Mouse (Mus musculus): ENCODE data around the gene Olfr516. TPM values are rescaled to one million over a fixed set of nuclear protein-coding genes. Genes with fewer than 3 reads are reported as not detected.
A peak's percentile ranks its signal among the peaks of the same experiment; 100 is the strongest.
"Not testable (repeated sequence)": the region's sequence is repeated elsewhere in the genome, so short reads cannot be mapped to it uniquely, and the experiment has no call there.

Gene Olfr516
- polyA plus RNA-seq (2014; fragmentation: Nextera tagmentation; extraction: Ambion mirVana): not detected in 2 replicates

DNA sequence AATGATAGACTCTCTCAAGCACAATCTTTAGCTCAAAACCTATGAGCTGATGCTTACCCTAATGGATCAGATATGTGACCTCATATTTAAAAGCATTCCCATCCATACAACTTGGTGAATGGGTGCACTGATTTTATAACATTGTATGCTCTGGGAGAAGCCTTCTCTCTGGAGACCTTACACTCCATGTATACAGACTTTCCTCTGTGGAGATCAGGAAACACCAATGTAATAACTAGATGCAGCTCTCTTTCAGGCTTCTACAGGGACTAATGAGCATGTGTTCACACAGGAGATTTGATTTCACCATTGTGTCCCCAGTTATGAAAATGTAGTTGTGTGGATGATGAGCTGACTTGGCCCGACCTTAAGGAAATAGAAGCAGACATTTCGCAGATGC, at the start of gene Olfr516:
TSS of gene Olfr516 (minus strand) at position 101 of the 400 bp plus-strand sequence.
- Histone ChIP-seq H3K27ac (ENCODE audit: low read depth, low read length) (no peak within 1 kb of the TSS), H3K4me3 (ENCODE audit: low read depth, low read length) (no peak within 1 kb of the TSS), H3K9me3 (replicated peaks; ENCODE audit: control insufficient read depth, low read length) (no peaks in the 10 kb centered on the region), H3K27me3 (replicated peaks; ENCODE audit: control insufficient read depth, insufficient read depth, low read length) (no peaks in the 10 kb centered on the region), H3K4me1 (ENCODE audit: control insufficient read depth, insufficient read depth, low read length) (no peaks in the 10 kb centered on the region), H3K36me3 (ENCODE audit: control insufficient read depth, insufficient read depth, low read length) (no peaks in the 10 kb centered on the region), H3K9ac (ENCODE audit: low read length) (no peak within 1 kb of the TSS), H3K4me2 (ENCODE audit: low read length) (no peak within 1 kb of the TSS)
- DNase-seq (ENCODE audit: low spot score) (no peak), ATAC-seq (no peak)
- 96% methylated on average over 2 of the region's 2 CpGs for WGBS

DNA sequence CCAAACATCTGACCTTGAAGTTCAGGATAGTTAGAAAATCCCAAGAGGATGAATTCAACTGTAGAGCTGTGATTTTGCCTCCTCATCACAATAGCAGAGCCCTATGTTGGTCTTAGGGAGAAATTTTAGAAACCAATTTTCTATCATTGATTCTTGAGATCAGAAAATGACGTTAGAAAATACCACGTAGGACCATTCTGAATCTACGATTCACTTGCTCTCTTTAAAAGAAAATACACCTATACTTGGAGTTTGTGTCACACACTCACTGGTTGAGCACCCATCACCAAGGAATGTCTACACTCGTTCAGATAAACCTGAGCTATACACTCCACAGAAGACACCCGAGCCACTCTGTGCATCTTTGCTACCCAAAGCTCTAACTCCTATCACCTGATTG, 44.0 kb upstream of the Olfr516 start, which contains the start of gene Olfr519:
TSS of gene Olfr519 (minus strand) at position 101 of the 400 bp plus-strand sequence.
- Histone ChIP-seq H3K4me2 (ENCODE audit: low read length) (no peak within 1 kb of the TSS), H3K4me1 (ENCODE audit: control insufficient read depth, insufficient read depth, low read length) (no peaks in the 10 kb centered on the region), H3K9ac (ENCODE audit: low read length) (no peak within 1 kb of the TSS), H3K27ac (ENCODE audit: low read depth, low read length) (no peak within 1 kb of the TSS), H3K27me3 (replicated peaks; ENCODE audit: control insufficient read depth, insufficient read depth, low read length) (no peaks in the 10 kb centered on the region), H3K4me3 (ENCODE audit: low read depth, low read length) (no peak within 1 kb of the TSS), H3K36me3 (ENCODE audit: control insufficient read depth, insufficient read depth, low read length) (no peaks in the 10 kb centered on the region), H3K9me3 (replicated peaks; ENCODE audit: control insufficient read depth, low read length) (no peaks in the 10 kb centered on the region)
- WGBS: 92% methylated on average over 5 of the region's 5 CpGs
- DNase-seq (ENCODE audit: low spot score) (no peak), ATAC-seq (no peak)

DNA sequence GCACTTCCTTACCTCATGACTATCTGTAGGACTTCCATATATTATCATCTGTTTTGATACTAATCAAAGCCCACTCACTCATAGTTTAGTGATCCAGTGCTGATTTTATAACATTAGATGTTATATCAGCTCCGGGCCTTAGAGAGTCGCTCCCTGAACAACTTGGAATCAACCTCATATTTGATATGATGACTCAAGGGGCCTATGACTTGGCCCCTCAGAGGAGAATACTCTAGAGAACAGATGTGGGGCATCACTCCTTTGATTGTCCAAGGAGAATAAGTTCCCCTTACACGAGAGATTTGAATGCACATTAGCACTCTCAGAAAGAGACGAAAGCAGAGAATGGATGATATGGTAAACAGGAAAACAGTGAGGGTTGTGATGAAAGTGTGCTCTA, 34.6 kb upstream of the Olfr516 start, which contains the start of gene Olfr518:
TSS of gene Olfr518 (minus strand) at position 101 of the 400 bp plus-strand sequence.
- Histone ChIP-seq H3K27me3 (replicated peaks; ENCODE audit: control insufficient read depth, insufficient read depth, low read length) (no peaks in the 10 kb centered on the region), H3K4me2 (ENCODE audit: low read length) (no peak within 1 kb of the TSS), H3K36me3 (ENCODE audit: control insufficient read depth, insufficient read depth, low read length) (no peaks in the 10 kb centered on the region), H3K27ac (ENCODE audit: low read depth, low read length) (no peak within 1 kb of the TSS), H3K4me3 (ENCODE audit: low read depth, low read length) (no peak within 1 kb of the TSS), H3K9me3 (replicated peaks; ENCODE audit: control insufficient read depth, low read length) (no peaks in the 10 kb centered on the region), H3K4me1 (ENCODE audit: control insufficient read depth, insufficient read depth, low read length) (no peaks in the 10 kb centered on the region), H3K9ac (ENCODE audit: low read length) (no peak within 1 kb of the TSS)
- no peak for DNase-seq (ENCODE audit: low spot score)
- no peak for ATAC-seq
- 84% methylated on average over 4 of the region's 4 CpGs for WGBS

DNA sequence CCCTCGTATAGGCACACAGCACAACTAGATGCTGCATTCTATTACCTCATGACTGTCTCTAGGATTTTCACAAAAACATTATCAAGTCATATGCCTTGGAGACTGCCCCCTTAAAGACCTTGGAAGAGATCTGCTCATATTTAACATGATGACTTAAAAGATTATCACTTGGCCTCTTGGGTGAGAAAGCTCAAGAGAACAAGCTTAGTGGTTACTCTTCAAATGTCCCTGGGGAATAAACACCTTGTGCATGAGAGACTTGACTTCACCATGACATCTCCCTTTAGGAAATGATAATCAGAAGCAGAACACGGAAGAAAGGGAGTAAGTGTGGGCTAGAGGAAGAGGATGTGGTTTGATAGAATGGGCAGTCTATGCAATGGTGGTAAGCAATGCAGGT, 21.9 kb upstream of the Olfr516 start, which contains the start of gene Olfr517:
TSS of gene Olfr517 (minus strand) at position 101 of the 400 bp plus-strand sequence.
- Histone ChIP-seq H3K9ac (ENCODE audit: low read length) (no peak within 1 kb of the TSS), H3K4me3 (ENCODE audit: low read depth, low read length) (no peak within 1 kb of the TSS), H3K36me3 (ENCODE audit: control insufficient read depth, insufficient read depth, low read length) (no peaks in the 10 kb centered on the region), H3K4me2 (ENCODE audit: low read length) (no peak within 1 kb of the TSS), H3K27me3 (replicated peaks; ENCODE audit: control insufficient read depth, insufficient read depth, low read length) (no peaks in the 10 kb centered on the region), H3K27ac (ENCODE audit: low read depth, low read length) (no peak within 1 kb of the TSS), H3K4me1 (ENCODE audit: control insufficient read depth, insufficient read depth, low read length) (no peaks in the 10 kb centered on the region), H3K9me3 (replicated peaks; ENCODE audit: control insufficient read depth, low read length) (no peaks in the 10 kb centered on the region)
- WGBS: 67% methylated on average over 2 of the region's 2 CpGs
- no peak for DNase-seq (ENCODE audit: low spot score)
- no peak for ATAC-seq

DNA sequence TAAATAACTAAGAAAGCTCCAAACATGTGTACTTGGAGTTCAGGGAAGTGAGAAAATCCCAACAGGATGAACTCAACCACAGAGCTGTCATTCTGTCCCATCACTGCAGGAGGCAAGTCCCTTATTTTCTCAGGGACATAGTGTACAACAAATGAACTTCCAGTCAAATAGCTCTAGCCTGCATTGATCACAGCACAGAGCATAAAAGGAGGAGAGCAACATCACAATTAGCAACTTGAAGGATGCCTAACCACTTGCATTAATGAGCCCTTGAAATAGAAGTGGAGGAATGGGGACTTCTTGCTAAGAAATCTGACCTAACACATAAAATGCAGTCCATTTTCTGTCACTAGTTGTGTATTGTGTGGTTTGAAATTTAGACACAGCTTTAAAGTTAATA, 24.4 kb downstream of the Olfr516 start, which contains the start of gene Olfr514:
TSS of gene Olfr514 (minus strand) at position 101 of the 400 bp plus-strand sequence.
- Histone ChIP-seq H3K9ac (ENCODE audit: low read length) (no peak within 1 kb of the TSS), H3K27ac (ENCODE audit: low read depth, low read length) (no peak within 1 kb of the TSS), H3K4me3 (ENCODE audit: low read depth, low read length) (no peak within 1 kb of the TSS), H3K9me3 (replicated peaks; ENCODE audit: control insufficient read depth, low read length) (no peaks in the 10 kb centered on the region), H3K4me1 (ENCODE audit: control insufficient read depth, insufficient read depth, low read length) (no peaks in the 10 kb centered on the region), H3K27me3 (replicated peaks; ENCODE audit: control insufficient read depth, insufficient read depth, low read length) (no peaks in the 10 kb centered on the region), H3K4me2 (ENCODE audit: low read length) (no peak within 1 kb of the TSS), H3K36me3 (ENCODE audit: control insufficient read depth, insufficient read depth, low read length) (no peaks in the 10 kb centered on the region)
- ATAC-seq: no peak
- no peak for DNase-seq (ENCODE audit: low spot score)

DNA sequence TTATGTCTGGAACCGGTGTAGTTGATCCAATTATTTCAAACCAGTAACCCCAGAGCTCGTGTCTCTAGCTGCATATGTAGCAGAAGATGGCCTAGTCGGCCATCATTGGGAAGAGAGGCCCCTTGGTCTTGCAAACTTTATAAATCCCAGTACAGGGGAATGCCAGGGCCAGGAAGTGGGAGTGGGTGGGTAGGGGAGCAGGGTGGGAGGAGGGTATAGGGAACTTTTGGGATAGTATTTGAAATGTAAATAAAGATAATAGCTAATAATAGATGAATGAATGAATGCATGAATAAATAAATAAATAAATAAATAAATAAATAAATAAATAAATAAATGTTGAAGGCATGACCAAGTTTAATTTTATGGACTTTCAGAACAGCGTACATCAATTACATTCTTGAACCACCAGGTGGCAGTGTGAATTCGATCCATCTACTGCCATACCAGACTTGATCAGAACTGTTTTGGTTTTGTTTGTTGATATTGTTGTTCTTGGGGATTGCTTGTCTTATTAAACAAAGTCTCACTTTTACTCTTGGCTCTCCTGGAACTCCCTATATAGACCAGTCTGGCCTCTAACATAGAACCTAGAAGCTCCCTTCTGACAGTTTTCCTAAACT, 35.6 kb downstream of the Olfr516 start:
- not testable (repeated sequence) for H3K36me3 ChIP-seq (ENCODE audit: control insufficient read depth, insufficient read depth, low read length); ATAC-seq; H3K4me3 ChIP-seq (ENCODE audit: low read depth, low read length); H3K9ac ChIP-seq (ENCODE audit: low read length); H3K9me3 ChIP-seq (replicated peaks; ENCODE audit: control insufficient read depth, low read length); H3K4me2 ChIP-seq (ENCODE audit: low read length); H3K4me1 ChIP-seq (ENCODE audit: control insufficient read depth, insufficient read depth, low read length); H3K27me3 ChIP-seq (replicated peaks; ENCODE audit: control insufficient read depth, insufficient read depth, low read length); H3K27ac ChIP-seq (ENCODE audit: low read depth, low read length)
- peak; percentile 79 for DNase-seq (ENCODE audit: low spot score)
- WGBS: 47% methylated on average over 5 of the region's 5 CpGs

DNA sequence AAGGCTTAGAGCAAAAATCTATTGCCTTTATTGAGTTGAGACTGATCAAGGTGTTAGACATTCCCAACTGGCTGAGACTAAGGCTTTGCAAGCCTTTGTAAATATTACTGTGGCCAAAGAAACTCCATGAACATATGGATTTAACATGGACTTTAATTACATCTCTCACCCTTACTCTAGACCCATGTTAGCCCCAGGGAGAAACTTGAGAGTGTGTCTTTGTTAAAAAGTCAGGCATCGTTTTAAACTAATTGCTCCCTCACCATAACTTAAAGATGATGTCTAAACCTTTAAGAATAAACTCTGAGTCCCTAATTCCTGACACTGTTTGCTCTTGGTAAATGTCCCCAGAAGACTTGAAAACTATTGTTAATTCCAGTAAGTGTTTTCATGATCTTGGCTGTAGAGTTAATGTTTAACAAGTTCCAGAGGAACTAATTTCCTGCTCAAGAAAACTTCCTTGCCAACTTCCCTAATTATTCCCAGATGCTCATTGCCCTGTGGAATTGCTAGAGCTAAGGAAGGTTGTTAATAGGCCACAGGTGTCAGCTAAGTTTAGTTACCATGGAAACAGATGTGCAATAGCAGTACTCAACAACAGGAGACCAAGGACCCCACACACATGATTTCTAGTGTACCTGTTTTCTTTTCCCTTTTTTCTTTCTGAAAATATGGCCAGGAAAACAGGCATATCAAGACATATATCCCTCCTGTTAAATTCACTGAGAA, 53.0 kb downstream of the Olfr516 start:
- DNase-seq (ENCODE audit: low spot score): no peak

More for the DNA sequence above, 53.0 kb downstream of the Olfr516 start:
- Histone ChIP-seq H3K9ac (ENCODE audit: low read length) (no peak overlapping the region), H3K4me1 (ENCODE audit: control insufficient read depth, insufficient read depth, low read length) (no peaks in the 10 kb centered on the region), H3K27ac (ENCODE audit: low read depth, low read length) (no peak overlapping the region), H3K4me2 (ENCODE audit: low read length) (no peak overlapping the region), H3K27me3 (replicated peaks; ENCODE audit: control insufficient read depth, insufficient read depth, low read length) (no peaks in the 10 kb centered on the region), H3K36me3 (ENCODE audit: control insufficient read depth, insufficient read depth, low read length) (no peaks in the 10 kb centered on the region), H3K9me3 (replicated peaks; ENCODE audit: control insufficient read depth, low read length) (no peaks in the 10 kb centered on the region), H3K4me3 (ENCODE audit: low read depth, low read length) (no peak overlapping the region)
- WGBS: 50% methylated on average over 1 of the region's 1 CpGs
- no peak for ATAC-seq
